Mouse (Mus musculus): ENCODE data around the gene Tbc1d22a.

DNA sequence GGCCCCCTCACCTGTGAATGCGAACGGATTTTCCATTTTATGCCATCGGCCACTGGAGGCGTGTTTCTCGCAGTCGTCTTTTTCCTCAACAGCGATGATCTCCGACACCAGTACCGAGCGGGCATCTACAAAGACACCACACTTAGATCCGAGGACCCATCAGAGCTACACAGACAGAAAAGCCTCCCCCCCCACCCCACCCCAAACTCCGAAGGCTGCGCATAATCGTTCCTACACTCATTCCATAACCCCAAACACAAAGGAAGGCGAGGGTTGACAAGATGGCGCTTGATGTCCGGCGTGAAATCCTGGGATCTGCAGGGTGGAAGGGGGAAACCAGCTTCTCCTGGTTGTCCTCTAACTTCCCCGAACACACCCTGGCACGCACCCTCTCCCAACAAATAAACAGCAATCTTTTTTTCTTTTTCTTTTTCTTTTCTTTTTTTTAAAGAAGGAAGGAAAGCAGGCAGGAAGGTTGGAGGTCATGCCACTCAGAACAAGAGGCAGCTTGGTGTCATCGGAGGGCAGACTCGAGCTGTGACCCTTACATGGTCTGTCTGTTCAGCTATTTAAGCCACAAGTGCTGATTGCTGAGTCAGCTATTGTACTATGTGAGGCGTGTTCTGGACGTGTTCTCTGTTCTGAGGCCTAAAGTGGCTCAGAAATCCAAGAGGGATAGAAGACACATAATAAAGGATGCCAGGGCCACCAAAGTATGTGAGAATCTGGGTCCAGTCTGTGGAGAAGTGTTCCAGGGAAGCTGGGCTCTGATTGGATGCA, 48.3 kb upstream of the Tbc1d22a start:
- no peak for TF ChIP-seq POLR2A (IDR thresholded peaks at IDR 0.05; ENCODE audit: borderline replicate concordance, control insufficient read depth, low read depth, low read length)
- TF ChIP-seq CTCF (IDR thresholded peaks at IDR 0.05; ENCODE audit: control insufficient read depth, insufficient read depth, low read length): no peak

Data from bone marrow, adult 2 months (tissue).